Mouse (Mus musculus): ENCODE measurements around the gene Pde1b. TPM values are rescaled to one million over a fixed set of nuclear protein-coding genes. Genes with fewer than 3 reads are reported as not detected.

Gene Pde1b
- polyA plus RNA-seq, 1 experiment from 2014 or later = 2.3 TPM

Other genes starting within 250 kb of the Pde1b start
- gene Nfe2, start 244.6 kb upstream of the Pde1b start, polyA plus RNA-seq (2015; fragmentation: Nextera tagmentation; extraction: Ambion mirVana) = 3.6 and 4.7 TPM in 2 replicates
- gene Copz1, start 230.3 kb upstream of the Pde1b start, polyA plus RNA-seq (2015; fragmentation: Nextera tagmentation; extraction: Ambion mirVana) = 287 and 293 TPM in 2 replicates
- gene Gpr84, start 192.4 kb upstream of the Pde1b start, polyA plus RNA-seq (2015; fragmentation: Nextera tagmentation; extraction: Ambion mirVana) = 0.29 and 0.36 TPM in 2 replicates
- gene Zfp385a, start 162.9 kb upstream of the Pde1b start, polyA plus RNA-seq (2015; fragmentation: Nextera tagmentation; extraction: Ambion mirVana) = 7.7 and 9.0 TPM in 2 replicates
- 39.6 and 42.7 TPM in 2 replicates for gene Itga5, start 136.3 kb upstream of the Pde1b start, polyA plus RNA-seq (2015; fragmentation: Nextera tagmentation; extraction: Ambion mirVana)
- gene Gtsf1, start 72.6 kb upstream of the Pde1b start, polyA plus RNA-seq (2015; fragmentation: Nextera tagmentation; extraction: Ambion mirVana) = 0.22 and 0.24 TPM in 2 replicates
- not detected in 2 replicates for gene Gtsf2, start 54.6 kb upstream of the Pde1b start, polyA plus RNA-seq (2015; fragmentation: Nextera tagmentation; extraction: Ambion mirVana)
- 2.7 and 3.6 TPM in 2 replicates for gene Nckap1l, start 49.2 kb upstream of the Pde1b start, polyA plus RNA-seq (2015; fragmentation: Nextera tagmentation; extraction: Ambion mirVana)
- 8.0 and 8.9 TPM in 2 replicates for gene Ppp1r1a, start 35.0 kb downstream of the Pde1b start, polyA plus RNA-seq (2015; fragmentation: Nextera tagmentation; extraction: Ambion mirVana)
- not detected in 2 replicates for gene Glycam1, start 62.0 kb downstream of the Pde1b start, polyA plus RNA-seq (2015; fragmentation: Nextera tagmentation; extraction: Ambion mirVana)

Measured in lung, embryonic 15.5 days (tissue).